Mouse (Mus musculus): ENCODE data around the gene Aldh3a1. TPM values are rescaled to one million over a fixed set of nuclear protein-coding genes. Genes with fewer than 3 reads are reported as not detected.

Aldh3a1 gene
- polyA plus RNA-seq, 1 experiment from 2014 or later = not detected

GRCm38 (mm10) chr11:61222007-61222406 lies 14.7 kb downstream of the Aldh3a1 start:
- no peaks in the 10 kb centered on the region for H3K36me3 ChIP-seq (ENCODE audit: control insufficient read depth, insufficient read depth, low read length)
- no peak for ATAC-seq (ENCODE audit: insufficient number of reproducible peaks, insufficient read depth, low FRiP score, low read depth)
- no peak overlapping the region for H3K9ac ChIP-seq (replicated peaks; ENCODE audit: low read depth, low read length)
- H3K4me2 ChIP-seq (replicated peaks; ENCODE audit: low read depth, low read length) = no peak overlapping the region
- H3K27ac ChIP-seq (ENCODE audit: low read length) = no peak overlapping the region
- H3K27me3 ChIP-seq (ENCODE audit: control insufficient read depth, insufficient read depth, low read length) = no peaks in the 10 kb centered on the region
- WGBS = 66% methylated on average over 1 of the region's 1 CpGs
- H3K4me3 ChIP-seq (ENCODE audit: low read depth, low read length) = no peak overlapping the region
- 0 out of 2 replicates have a peak, but pooled peaks cover 6% of the 10 kb centered on the region for H3K4me1 ChIP-seq (ENCODE audit: control insufficient read depth, insufficient read depth, low read length)
- H3K9me3 ChIP-seq (ENCODE audit: control insufficient read depth, low read depth, low read length) = no peaks in the 10 kb centered on the region

DNA sequence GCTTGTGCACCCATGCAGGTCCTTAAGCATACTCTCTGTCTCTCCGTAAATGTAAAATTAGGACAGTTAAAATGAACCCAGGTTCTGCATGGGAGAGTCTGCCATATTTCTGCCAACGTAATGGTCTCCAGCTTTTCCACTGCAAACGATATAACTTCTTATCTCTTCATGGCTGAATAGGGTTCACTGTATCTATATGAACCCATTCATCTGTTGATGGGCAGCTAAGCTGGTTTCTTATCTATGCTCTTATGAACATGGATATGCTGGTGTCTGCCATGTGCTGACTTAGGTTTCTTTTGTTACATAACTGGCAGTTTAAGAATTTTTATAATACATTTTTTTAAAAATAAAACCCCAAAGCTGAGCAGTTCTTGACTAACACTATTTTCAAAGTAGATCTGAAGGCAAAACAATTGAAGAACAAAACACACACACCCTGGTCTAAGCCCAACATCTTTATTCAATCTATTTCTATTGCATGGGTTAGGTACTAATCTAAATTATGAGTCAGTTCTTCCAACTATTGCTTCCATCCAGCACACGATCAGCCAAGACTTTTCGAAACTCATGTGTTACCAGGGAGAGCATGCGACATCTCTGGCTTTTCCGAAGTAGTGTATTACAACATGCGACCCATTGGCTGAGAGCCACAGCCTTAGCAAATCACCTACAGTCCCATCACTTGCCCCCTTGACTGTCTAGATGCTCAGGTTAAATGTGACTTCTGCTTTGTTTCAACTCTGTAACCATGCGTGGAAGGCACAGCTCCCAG lies 15.8 kb downstream of the Aldh3a1 start:
- no peak overlapping the region for H3K4me2 ChIP-seq (replicated peaks; ENCODE audit: low read depth, low read length)
- WGBS = 85% methylated on average over 9 of the region's 9 CpGs

GRCm38 (mm10) chr11:61224234-61224744 lies 17.0 kb downstream of the Aldh3a1 start:
- WGBS = 80% methylated on average over 6 of the region's 6 CpGs
- Histone ChIP-seq H3K4me3 (ENCODE audit: low read depth, low read length) (no peak overlapping the region), H3K36me3 (ENCODE audit: control insufficient read depth, insufficient read depth, low read length) (no peaks in the 10 kb centered on the region), H3K4me1 (ENCODE audit: control insufficient read depth, insufficient read depth, low read length) (0 out of 2 replicates have a peak, but pooled peaks cover 6% of the 10 kb centered on the region), H3K27ac (ENCODE audit: low read length) (no peak overlapping the region), H3K9ac (replicated peaks; ENCODE audit: low read depth, low read length) (no peak overlapping the region), H3K9me3 (ENCODE audit: control insufficient read depth, low read depth, low read length) (no peaks in the 10 kb centered on the region), H3K27me3 (ENCODE audit: control insufficient read depth, insufficient read depth, low read length) (no peaks in the 10 kb centered on the region), H3K4me2 (replicated peaks; ENCODE audit: low read depth, low read length) (no peak overlapping the region)
- no peak for ATAC-seq (ENCODE audit: insufficient number of reproducible peaks, insufficient read depth, low FRiP score, low read depth)

More for the DNA sequence above, 15.8 kb downstream of the Aldh3a1 start:
- H3K4me1 ChIP-seq (ENCODE audit: control insufficient read depth, insufficient read depth, low read length) = 0 out of 2 replicates have a peak, but pooled peaks cover 6% of the 10 kb centered on the region
- no peak for ATAC-seq (ENCODE audit: insufficient number of reproducible peaks, insufficient read depth, low FRiP score, low read depth)
- no peaks in the 10 kb centered on the region for H3K9me3 ChIP-seq (ENCODE audit: control insufficient read depth, low read depth, low read length)
- H3K9ac ChIP-seq (replicated peaks; ENCODE audit: low read depth, low read length) = no peak overlapping the region
- no peak overlapping the region for H3K27ac ChIP-seq (ENCODE audit: low read length)
- H3K36me3 ChIP-seq (ENCODE audit: control insufficient read depth, insufficient read depth, low read length) = no peaks in the 10 kb centered on the region
- no peaks in the 10 kb centered on the region for H3K27me3 ChIP-seq (ENCODE audit: control insufficient read depth, insufficient read depth, low read length)
- H3K4me3 ChIP-seq (ENCODE audit: low read depth, low read length) = no peak overlapping the region

- H3K36me3 ChIP-seq (ENCODE audit: control insufficient read depth, insufficient read depth, low read length) = no peaks in the 10 kb centered on the region
- 89% methylated on average over 10 of the region's 10 CpGs for WGBS
- no peak overlapping the region for H3K9ac ChIP-seq (replicated peaks; ENCODE audit: low read depth, low read length)
- ATAC-seq (ENCODE audit: insufficient number of reproducible peaks, insufficient read depth, low FRiP score, low read depth) = no peak
- H3K4me3 ChIP-seq (ENCODE audit: low read depth, low read length) = no peak overlapping the region
- H3K4me1 ChIP-seq (ENCODE audit: control insufficient read depth, insufficient read depth, low read length) = 0 out of 2 replicates have a peak, but pooled peaks cover 6% of the 10 kb centered on the region
- no peak overlapping the region for H3K4me2 ChIP-seq (replicated peaks; ENCODE audit: low read depth, low read length)
- H3K9me3 ChIP-seq (ENCODE audit: control insufficient read depth, low read depth, low read length) = no peaks in the 10 kb centered on the region
- no peaks in the 10 kb centered on the region for H3K27me3 ChIP-seq (ENCODE audit: control insufficient read depth, insufficient read depth, low read length)
- no peak overlapping the region for H3K27ac ChIP-seq (ENCODE audit: low read length)
These were observed 17.6 kb downstream of the Aldh3a1 start for GRCm38 (mm10) chr11:61224907-61225306.

DNA sequence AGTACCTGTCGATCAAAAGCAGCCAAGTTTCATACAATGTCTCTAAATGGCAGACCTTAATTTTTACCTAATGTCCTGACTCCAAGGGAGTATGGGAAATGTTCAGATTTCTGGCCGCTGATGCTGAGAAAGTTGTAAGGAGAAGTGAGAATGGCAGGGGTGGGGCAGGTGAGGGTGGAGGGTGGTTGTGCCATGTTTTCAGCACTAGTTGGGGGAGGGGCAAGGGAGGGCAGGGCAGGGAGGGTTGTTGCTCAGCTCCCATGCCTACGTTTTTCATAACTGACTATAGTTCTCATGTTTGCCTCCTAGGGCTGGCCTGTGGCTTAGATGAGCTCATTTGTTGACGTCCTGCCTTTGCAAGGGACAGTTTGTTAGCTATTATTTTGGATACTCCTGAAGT lies 18.2 kb downstream of the Aldh3a1 start:
- H3K27me3 ChIP-seq (ENCODE audit: control insufficient read depth, insufficient read depth, low read length) = no peaks in the 10 kb centered on the region
- H3K36me3 ChIP-seq (ENCODE audit: control insufficient read depth, insufficient read depth, low read length) = no peaks in the 10 kb centered on the region
- H3K9ac ChIP-seq (replicated peaks; ENCODE audit: low read depth, low read length) = no peak overlapping the region
- H3K9me3 ChIP-seq (ENCODE audit: control insufficient read depth, low read depth, low read length) = no peaks in the 10 kb centered on the region
- no peak overlapping the region for H3K4me3 ChIP-seq (ENCODE audit: low read depth, low read length)
- ATAC-seq (ENCODE audit: insufficient number of reproducible peaks, insufficient read depth, low FRiP score, low read depth) = no peak
- 77% methylated on average over 4 of the region's 4 CpGs for WGBS
- no peak overlapping the region for H3K27ac ChIP-seq (ENCODE audit: low read length)
- no peak overlapping the region for H3K4me2 ChIP-seq (replicated peaks; ENCODE audit: low read depth, low read length)
- 0 out of 2 replicates have a peak, but pooled peaks cover 6% of the 10 kb centered on the region for H3K4me1 ChIP-seq (ENCODE audit: control insufficient read depth, insufficient read depth, low read length)

DNA sequence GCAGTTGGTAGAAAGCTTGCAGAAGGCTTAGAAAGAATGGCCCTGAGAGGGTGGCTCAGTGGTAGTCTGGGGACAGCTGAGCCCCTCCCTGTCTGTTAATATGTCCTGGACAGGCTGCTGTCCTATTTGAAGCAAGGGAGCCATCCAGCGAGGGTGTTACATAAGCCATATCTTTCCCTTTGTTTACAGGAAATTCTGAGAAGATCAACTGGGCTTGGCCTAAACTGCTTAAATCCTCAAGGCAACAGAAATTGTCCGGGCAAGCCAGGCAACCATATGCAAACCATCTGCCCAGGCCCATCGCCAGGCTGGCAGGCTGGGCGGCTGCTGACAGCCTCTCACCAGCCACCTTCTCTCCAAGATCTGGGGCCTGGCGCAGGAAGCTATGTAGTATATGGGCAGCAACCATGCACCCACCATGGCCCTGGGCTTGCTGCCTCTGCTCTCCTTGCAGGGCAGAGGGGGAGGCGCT lies 18.6 kb downstream of the Aldh3a1 start:
- H3K27ac ChIP-seq (ENCODE audit: low read length) = no peak overlapping the region
- H3K9ac ChIP-seq (replicated peaks; ENCODE audit: low read depth, low read length) = no peak overlapping the region
- 63% methylated on average over 6 of the region's 6 CpGs for WGBS
- 0 out of 2 replicates have a peak, but pooled peaks cover 6% of the 10 kb centered on the region for H3K4me1 ChIP-seq (ENCODE audit: control insufficient read depth, insufficient read depth, low read length)
- no peak overlapping the region for H3K4me3 ChIP-seq (ENCODE audit: low read depth, low read length)
- no peak overlapping the region for H3K4me2 ChIP-seq (replicated peaks; ENCODE audit: low read depth, low read length)
- ATAC-seq (ENCODE audit: insufficient number of reproducible peaks, insufficient read depth, low FRiP score, low read depth) = no peak
- no peaks in the 10 kb centered on the region for H3K9me3 ChIP-seq (ENCODE audit: control insufficient read depth, low read depth, low read length)
- H3K36me3 ChIP-seq (ENCODE audit: control insufficient read depth, insufficient read depth, low read length) = no peaks in the 10 kb centered on the region
- H3K27me3 ChIP-seq (ENCODE audit: control insufficient read depth, insufficient read depth, low read length) = no peaks in the 10 kb centered on the region

- no peak overlapping the region for H3K9ac ChIP-seq (replicated peaks; ENCODE audit: low read depth, low read length)
These were observed 20.5 kb downstream of the Aldh3a1 start for GRCm38 (mm10) chr11:61227816-61228215.

DNA sequence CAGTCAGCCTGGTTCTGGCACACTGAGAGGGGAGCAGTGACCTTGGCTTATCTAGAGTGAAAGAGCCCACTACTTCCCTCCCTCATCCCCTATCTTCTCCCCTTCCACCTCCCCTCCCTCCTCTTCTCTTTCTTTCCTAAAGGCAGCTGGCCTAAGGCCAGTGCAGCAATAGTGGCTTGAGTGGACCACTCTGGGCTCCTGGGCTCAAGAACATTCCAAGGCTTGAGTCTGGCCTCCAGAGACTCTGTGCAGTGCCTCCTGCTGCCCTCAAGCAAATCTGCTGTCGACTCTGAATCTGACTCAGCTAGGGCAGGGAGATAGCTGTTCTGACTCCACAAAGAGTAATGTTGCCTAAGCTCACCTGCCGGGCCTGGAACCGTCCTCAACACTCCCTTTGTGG lies 21.1 kb downstream of the Aldh3a1 start:
- Histone ChIP-seq H3K9me3 (ENCODE audit: control insufficient read depth, low read depth, low read length) (no peaks in the 10 kb centered on the region), H3K4me3 (ENCODE audit: low read depth, low read length) (no peak overlapping the region), H3K9ac (replicated peaks; ENCODE audit: low read depth, low read length) (no peak overlapping the region), H3K4me2 (replicated peaks; ENCODE audit: low read depth, low read length) (no peak overlapping the region), H3K27ac (ENCODE audit: low read length) (no peak overlapping the region), H3K27me3 (ENCODE audit: control insufficient read depth, insufficient read depth, low read length) (no peaks in the 10 kb centered on the region), H3K4me1 (ENCODE audit: control insufficient read depth, insufficient read depth, low read length) (0 out of 2 replicates have a peak, but pooled peaks cover 6% of the 10 kb centered on the region), H3K36me3 (ENCODE audit: control insufficient read depth, insufficient read depth, low read length) (no peaks in the 10 kb centered on the region)
- ATAC-seq (ENCODE audit: insufficient number of reproducible peaks, insufficient read depth, low FRiP score, low read depth) = no peak
- WGBS = 65% methylated on average over 3 of the region's 3 CpGs

More at GRCm38 (mm10) chr11:61227816-61228215, 20.5 kb downstream of the Aldh3a1 start:
- Histone ChIP-seq H3K4me1 (ENCODE audit: control insufficient read depth, insufficient read depth, low read length) (0 out of 2 replicates have a peak, but pooled peaks cover 6% of the 10 kb centered on the region), H3K36me3 (ENCODE audit: control insufficient read depth, insufficient read depth, low read length) (no peaks in the 10 kb centered on the region), H3K9me3 (ENCODE audit: control insufficient read depth, low read depth, low read length) (no peaks in the 10 kb centered on the region), H3K4me2 (replicated peaks; ENCODE audit: low read depth, low read length) (no peak overlapping the region), H3K4me3 (ENCODE audit: low read depth, low read length) (no peak overlapping the region), H3K27ac (ENCODE audit: low read length) (no peak overlapping the region), H3K27me3 (ENCODE audit: control insufficient read depth, insufficient read depth, low read length) (no peaks in the 10 kb centered on the region)
- 80% methylated on average over 8 of the region's 8 CpGs for WGBS
- no peak for ATAC-seq (ENCODE audit: insufficient number of reproducible peaks, insufficient read depth, low FRiP score, low read depth)
